Mouse (Mus musculus): ENCODE measurements around the gene Gm867.

DNA sequence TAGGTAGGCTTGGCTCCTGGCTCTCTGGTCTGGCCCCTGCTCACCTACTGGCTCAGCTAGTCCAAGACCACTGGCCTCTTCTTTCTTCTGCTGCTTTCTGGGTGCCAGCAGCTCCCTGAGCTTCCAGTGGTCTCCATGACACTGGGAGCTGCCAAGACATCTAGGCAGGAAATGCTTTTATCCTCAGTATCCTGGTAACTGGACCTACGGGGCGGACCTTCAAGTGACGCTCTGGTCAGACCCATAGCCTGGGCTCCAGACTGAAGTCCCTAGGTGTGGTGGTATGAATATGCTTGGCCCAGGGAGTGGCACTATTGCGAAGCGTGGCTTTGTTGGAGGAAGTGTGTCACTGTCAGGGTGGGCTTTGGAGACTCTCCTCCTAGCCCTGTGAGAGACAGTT is at the start of gene Gm867:
- TF ChIP-seq CTCF (IDR thresholded peaks at IDR 0.05; ENCODE audit: low read depth) (no peak), EP300 (IDR thresholded peaks at IDR 0.05; ENCODE audit: low read depth) (no peak)
